ENCODE assay signal across 8 mouse cellular contexts in the genomic region with DNA sequence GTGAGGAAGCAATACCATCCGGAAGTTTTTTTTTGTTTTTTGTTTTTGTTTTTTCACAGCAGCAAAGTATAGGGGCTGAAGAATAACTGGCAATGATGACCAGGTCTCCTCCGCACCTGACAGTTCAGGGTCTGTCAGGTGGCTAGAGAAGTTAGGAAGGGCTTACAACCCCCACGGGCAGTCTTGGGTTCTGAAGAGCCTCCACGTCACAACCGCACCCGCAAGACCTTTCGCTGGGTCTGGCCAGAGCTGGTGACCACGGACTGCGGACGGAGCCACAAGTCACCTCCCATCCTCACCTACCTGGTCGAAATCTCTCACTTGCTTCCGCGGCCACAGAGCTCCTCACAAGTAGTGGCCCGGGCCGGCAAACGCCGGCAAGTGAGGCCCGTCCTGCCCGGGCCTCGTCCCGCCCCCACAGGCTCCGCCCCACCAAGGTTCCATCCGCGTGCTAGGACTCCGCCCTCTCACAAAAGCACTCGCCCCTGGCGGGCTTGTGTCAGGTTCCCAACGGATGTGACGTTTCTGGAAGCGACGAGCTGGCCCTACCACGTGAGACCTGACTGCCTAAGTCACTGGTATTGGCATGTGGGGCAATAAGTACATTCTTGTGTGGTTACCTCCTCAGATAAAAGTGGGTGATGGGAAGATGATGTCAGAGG. TPM values are rescaled to one million over a fixed set of nuclear protein-coding genes. Genes with fewer than 3 reads are reported as not detected.
A peak's percentile ranks its signal among the peaks of the same experiment; 100 is the strongest.
DNase-seq lines count a peak whose midpoint lies in the region; ATAC-seq and TF ChIP-seq lines count a peak whose summit lies in the region.

A gene (minus strand): TSS at position 331 of the 662 bp plus-strand sequence.
A gene (minus strand): TSS at position 462 of the 662 bp plus-strand sequence.

- H3K27ac ChIP-seq in forebrain, embryonic 15.5 days (replicated peaks): no peak within 1 kb of the TSS
- no peak within 1 kb of the TSS for H3K27ac ChIP-seq in liver, postnatal 0 days (ENCODE audit: low read depth)
- H3K27ac ChIP-seq in neural tube, embryonic 13.5 days (replicated peaks): no peak within 1 kb of the TSS

- peak within 1 kb of the TSS; percentile 54 for H3K9ac ChIP-seq in forebrain, embryonic 15.5 days (replicated peaks)
- H3K9ac ChIP-seq in liver, postnatal 0 days (replicated peaks): peak within 1 kb of the TSS; percentile 68
- peak within 1 kb of the TSS; percentile 67 for H3K9ac ChIP-seq in neural tube, embryonic 13.5 days

- peak within 1 kb of the TSS; percentile 75 for H3K4me3 ChIP-seq in G1E (ENCODE audit: low read depth, low read length)
- peak within 1 kb of the TSS; percentile 50 for H3K4me3 ChIP-seq in forebrain, embryonic 15.5 days
- peak within 1 kb of the TSS; percentile 52 for H3K4me3 ChIP-seq in liver, postnatal 0 days (ENCODE audit: low read depth, low read length)
- peak within 1 kb of the TSS; percentile 45 for H3K4me3 ChIP-seq in neural tube, embryonic 13.5 days

- WGBS in forebrain, embryonic 15.5 days: 19% methylated on average over 32 of the region's 32 CpGs
- WGBS in liver, postnatal 0 days (ENCODE audit: insufficient replicate concordance): 11% methylated on average over 32 of the region's 32 CpGs
- WGBS in neural tube, embryonic 13.5 days: 24% methylated on average over 32 of the region's 32 CpGs

- no peak for TF ChIP-seq EP300 in liver, postnatal 0 days (IDR thresholded peaks at IDR 0.05; ENCODE audit: low read depth)

- peaks cover 16% of the 10 kb centered on the region for H3K36me3 ChIP-seq in G1E (replicated peaks)
- H3K36me3 ChIP-seq in forebrain, embryonic 15.5 days: no peaks in the 10 kb centered on the region
- H3K36me3 ChIP-seq in liver, postnatal 0 days (replicated peaks; ENCODE audit: insufficient read depth, low read length): no peaks in the 10 kb centered on the region
- H3K36me3 ChIP-seq in neural tube, embryonic 13.5 days: 0 out of 2 replicates have a peak, but pooled peaks cover 6% of the 10 kb centered on the region

- intact Hi-C loops in heart, postnatal 14 days (cut with DNase I): no loop called here

- TF ChIP-seq CTCF in G1E (IDR thresholded peaks at IDR 0.05; ENCODE audit: low read depth, low read length): no peak
- no peak for TF ChIP-seq CTCF in liver, postnatal 0 days (IDR thresholded peaks at IDR 0.05; ENCODE audit: low read depth)

- DNase-seq in G1E (ENCODE audit: low spot score): peak; percentile 67
- peak; percentile 75 to 83 for DNase-seq in cerebellum, adult 18-20 months
- DNase-seq in heart, postnatal 14 days: peak; percentile 82 to 89
- DNase-seq in layer of hippocampus, adult 11-12 months (ENCODE audit: low spot score): peak; percentile 82
- DNase-seq in liver, postnatal 0 days: peak; percentile 91
- peak; percentile 90 for DNase-seq in testis, postnatal 10 days (ENCODE audit: low spot score)

- peak within 1 kb of the TSS; percentile 62 for H3K4me2 ChIP-seq in forebrain, embryonic 15.5 days (replicated peaks)
- H3K4me2 ChIP-seq in liver, postnatal 0 days (ENCODE audit: low read depth, low read length): peak within 1 kb of the TSS; percentile 70
- H3K4me2 ChIP-seq in neural tube, embryonic 13.5 days: peak within 1 kb of the TSS; percentile 62

- no peaks in the 10 kb centered on the region for H3K27me3 ChIP-seq in G1E (ENCODE audit: insufficient read depth, low read length)
- H3K27me3 ChIP-seq in forebrain, embryonic 15.5 days: no peaks in the 10 kb centered on the region
- H3K27me3 ChIP-seq in liver, postnatal 0 days (ENCODE audit: insufficient read depth, low read length): no peaks in the 10 kb centered on the region
- no peaks in the 10 kb centered on the region for H3K27me3 ChIP-seq in neural tube, embryonic 13.5 days

- H3K4me1 ChIP-seq in G1E (ENCODE audit: insufficient read depth, low read depth, low read length): peaks cover 22% of the 10 kb centered on the region
- 0 out of 2 replicates have a peak, but pooled peaks cover 3% of the 10 kb centered on the region for H3K4me1 ChIP-seq in forebrain, embryonic 15.5 days
- H3K4me1 ChIP-seq in liver, postnatal 0 days (ENCODE audit: insufficient read depth): 0 out of 2 replicates have a peak, but pooled peaks cover 5% of the 10 kb centered on the region
- peaks cover 7% of the 10 kb centered on the region; the same call in 1 of the 2 replicates for H3K4me1 ChIP-seq in neural tube, embryonic 13.5 days (replicated peaks)

- peak; percentile 90 for ATAC-seq in G1E (ENCODE audit: extremely low read depth, insufficient number of reproducible peaks, low FRiP score, poor library complexity, severe bottlenecking)
- ATAC-seq in forebrain, embryonic 15.5 days (replicated peaks): peak; percentile 93
- peak; percentile 92 for ATAC-seq in liver, postnatal 0 days
- ATAC-seq in neural tube, embryonic 13.5 days (ENCODE audit: low read depth): peak; percentile 88

- no peaks in the 10 kb centered on the region for H3K9me3 ChIP-seq in G1E (replicated peaks)
- H3K9me3 ChIP-seq in forebrain, embryonic 15.5 days: no peaks in the 10 kb centered on the region
- H3K9me3 ChIP-seq in liver, postnatal 0 days (ENCODE audit: low read length): no peaks in the 10 kb centered on the region
- no peaks in the 10 kb centered on the region for H3K9me3 ChIP-seq in neural tube, embryonic 13.5 days

RNA-seq across cellular contexts. Expression of the first gene that starts in this region (rescaled TPM):
- total RNA-seq in G1E (2014; fragmentation: Nextera tagmentation) (29.0 and 31.2 TPM in 2 replicates), G1E (2017) (15.6 and 20.6 TPM in 2 replicates)
- 16.6 and 26.4 TPM in 2 replicates for polyA plus RNA-seq in G1E (2012)
- 68.4 and 69.0 TPM in 2 replicates for polyA plus RNA-seq in forebrain, embryonic 15.5 days (2015; fragmentation: Nextera tagmentation; extraction: Ambion mirVana)
- 10 to 100 TPM; 48.1 to 53.6 TPM for total RNA-seq in heart, postnatal 14 days (2021)
- 38.3 TPM in 2 replicates for polyA plus RNA-seq in liver, postnatal 0 days (2015; fragmentation: Nextera tagmentation; extraction: Ambion mirVana)
- 63.6 and 66.3 TPM in 2 replicates for polyA plus RNA-seq in neural tube, embryonic 13.5 days (2015; fragmentation: Nextera tagmentation; extraction: Ambion mirVana)

RNA-seq across cellular contexts. Expression of the second gene that starts in this region (rescaled TPM):
- total RNA-seq in G1E (2014; fragmentation: Nextera tagmentation): 8.5 and 11.0 TPM in 2 replicates
- total RNA-seq in G1E (2017): 5.2 and 8.7 TPM in 2 replicates
- polyA plus RNA-seq in G1E (2012): 1.1 and 1.2 TPM in 2 replicates
- 6.9 and 7.0 TPM in 2 replicates for polyA plus RNA-seq in forebrain, embryonic 15.5 days (2015; fragmentation: Nextera tagmentation; extraction: Ambion mirVana)
- total RNA-seq in heart, postnatal 14 days (2021): 1 to 10 TPM; 5.3 to 5.5 TPM
- polyA plus RNA-seq in liver, postnatal 0 days (2015; fragmentation: Nextera tagmentation; extraction: Ambion mirVana): 7.7 and 7.8 TPM in 2 replicates
- polyA plus RNA-seq in neural tube, embryonic 13.5 days (2015; fragmentation: Nextera tagmentation; extraction: Ambion mirVana): 6.8 and 8.4 TPM in 2 replicates
